Comparison of ENCODE assay signal across 8 mouse cellular contexts in the genomic region with DNA sequence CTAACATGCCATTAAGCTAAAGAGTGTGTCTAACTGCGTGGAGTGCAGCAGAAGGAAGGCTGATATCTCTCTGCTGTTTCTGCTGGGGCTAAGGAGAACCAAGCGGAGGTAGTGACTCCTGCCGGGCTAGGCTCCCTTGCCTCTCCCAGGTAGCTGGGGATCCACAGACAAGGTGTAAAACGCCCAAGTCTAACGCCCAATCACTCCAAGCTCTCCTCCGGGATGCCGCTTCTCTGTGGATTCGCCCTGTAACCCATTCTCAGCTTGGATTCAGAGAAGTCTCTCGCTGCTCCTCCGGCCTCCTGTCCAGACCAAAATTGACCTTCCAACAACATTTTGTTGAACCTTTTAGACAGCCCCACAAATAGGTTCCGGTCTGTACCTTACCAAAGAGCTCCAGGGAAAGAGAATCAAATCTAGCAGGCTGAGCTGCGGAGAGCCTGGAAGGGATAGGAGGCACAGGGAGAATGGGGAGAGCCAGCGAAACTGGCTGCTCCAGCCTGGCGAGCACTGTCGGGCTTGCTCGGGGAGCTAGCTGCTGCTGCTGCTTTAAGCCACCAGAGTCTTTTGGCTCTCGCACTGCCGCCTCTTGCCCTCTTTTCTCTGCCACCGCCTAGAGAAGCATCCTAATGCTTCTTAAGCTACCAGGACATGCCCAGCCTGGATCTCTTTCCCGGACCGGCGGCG. TPM values are rescaled to one million over a fixed set of nuclear protein-coding genes. Genes with fewer than 3 reads are reported as not detected.
DNase-seq lines count a peak whose midpoint lies in the region; ATAC-seq and TF ChIP-seq lines count a peak whose summit lies in the region.

No protein-coding gene starts in this region.

- POLR2A ChIA-PET in Patski (lab: Charles Lee) = no interaction called here

- no peak for DNase-seq in kidney, postnatal 10 days
- DNase-seq in Patski (ENCODE audit: low read depth, low spot score) = no peak
- peak; percentile 46 for DNase-seq in forebrain, embryonic 10.5 days (ENCODE audit: extremely low spot score, low spot score)
- DNase-seq in hindbrain, postnatal 0 days (ENCODE audit: low spot score) = peak; percentile 68
- DNase-seq in liver, postnatal 0 days = no peak
- peak; percentile 35 for DNase-seq in stomach, postnatal 0 days (ENCODE audit: low spot score)
- no peak for DNase-seq in testis, postnatal 14 days (ENCODE audit: low spot score)

- ATAC-seq in kidney, embryonic 14.5 days (ENCODE audit: low FRiP score, low TSS enrichment) = peak; percentile 53
- ATAC-seq in Patski = peak; percentile 49
- ATAC-seq in hindbrain, postnatal 0 days = no peak
- 0 out of 2 replicates have a peak, but pooled peaks have one; percentile 27 for ATAC-seq in liver, postnatal 0 days
- ATAC-seq in stomach, postnatal 0 days (ENCODE audit: low FRiP score, low TSS enrichment) = 0 out of 2 replicates have a peak, but pooled peaks have one; percentile 10

- no peak for TF ChIP-seq CTCF in Patski (IDR thresholded peaks at IDR 0.05)
- TF ChIP-seq CTCF in hindbrain, postnatal 0 days (IDR thresholded peaks at IDR 0.05; ENCODE audit: low read depth) = no peak
- no peak for TF ChIP-seq CTCF in liver, postnatal 0 days (IDR thresholded peaks at IDR 0.05; ENCODE audit: low read depth)
- no peak for TF ChIP-seq CTCF in stomach, postnatal 0 days (IDR thresholded peaks at IDR 0.05; ENCODE audit: low read depth)

- peak overlapping the region; percentile 99 for H3K4me2 ChIP-seq in kidney, embryonic 14.5 days (replicated peaks; ENCODE audit: low read depth, low read length)
- H3K4me2 ChIP-seq in hindbrain, postnatal 0 days (ENCODE audit: low read depth, low read length) = peak overlapping the region; percentile 86
- peak overlapping the region; percentile 68 for H3K4me2 ChIP-seq in liver, postnatal 0 days (ENCODE audit: low read depth, low read length)
- H3K4me2 ChIP-seq in stomach, postnatal 0 days (replicated peaks; ENCODE audit: low read depth) = peak overlapping the region; percentile 98

- 1% methylated on average over 21 of the region's 23 CpGs for WGBS in kidney, embryonic 14.5 days
- WGBS in forebrain, embryonic 10.5 days = 1% methylated on average over 23 of the region's 23 CpGs
- WGBS in hindbrain, postnatal 0 days = under 1% methylated on average over 23 of the region's 23 CpGs
- WGBS in liver, postnatal 0 days (ENCODE audit: insufficient replicate concordance) = 3% methylated on average over 22 of the region's 23 CpGs
- WGBS in stomach, postnatal 0 days = 4% methylated on average over 23 of the region's 23 CpGs

- H3K36me3 ChIP-seq in kidney, embryonic 14.5 days (ENCODE audit: control insufficient read depth, insufficient read depth, low read length) = no peaks in the 10 kb centered on the region
- no peaks in the 10 kb centered on the region for H3K36me3 ChIP-seq in forebrain, embryonic 10.5 days (replicated peaks)
- no peaks in the 10 kb centered on the region for H3K36me3 ChIP-seq in hindbrain, postnatal 0 days (ENCODE audit: insufficient read depth, low read length)
- H3K36me3 ChIP-seq in liver, postnatal 0 days (replicated peaks; ENCODE audit: insufficient read depth, low read length) = no peaks in the 10 kb centered on the region
- no peaks in the 10 kb centered on the region for H3K36me3 ChIP-seq in stomach, postnatal 0 days (ENCODE audit: control insufficient read depth, insufficient read depth, low read length)

- 0 out of 2 replicates have a peak, but pooled peaks cover 4% of the 10 kb centered on the region for H3K4me1 ChIP-seq in kidney, embryonic 14.5 days (ENCODE audit: control insufficient read depth, insufficient read depth, low read length)
- peaks cover 35% of the 10 kb centered on the region for H3K4me1 ChIP-seq in forebrain, embryonic 10.5 days
- no peaks in the 10 kb centered on the region for H3K4me1 ChIP-seq in hindbrain, postnatal 0 days (ENCODE audit: insufficient read depth, low read length)
- H3K4me1 ChIP-seq in liver, postnatal 0 days (ENCODE audit: insufficient read depth) = peaks cover 10% of the 10 kb centered on the region; the same call in 1 of the 2 replicates
- no peaks in the 10 kb centered on the region for H3K4me1 ChIP-seq in stomach, postnatal 0 days (replicated peaks; ENCODE audit: control insufficient read depth, insufficient read depth)

- H3K9ac ChIP-seq in kidney, embryonic 14.5 days (ENCODE audit: low read depth, low read length) = peak overlapping the region; percentile 45; the same call in 1 of the 2 replicates
- peak overlapping the region; percentile 63 for H3K9ac ChIP-seq in hindbrain, postnatal 0 days (replicated peaks; ENCODE audit: low read length)
- H3K9ac ChIP-seq in liver, postnatal 0 days (replicated peaks) = no peak overlapping the region
- H3K9ac ChIP-seq in stomach, postnatal 0 days (ENCODE audit: low read length) = peak overlapping the region; percentile 43

- in situ Hi-C loops in Patski (cut with MboI; ENCODE audit: low pct_unique_long_range_greater_than_20kb) = no loop called here

- H3K27ac ChIP-seq in kidney, embryonic 14.5 days (ENCODE audit: low read depth, low read length) = no peak overlapping the region
- H3K27ac ChIP-seq in forebrain, embryonic 10.5 days = peak overlapping the region; percentile 80
- peak overlapping the region; percentile 91 for H3K27ac ChIP-seq in hindbrain, postnatal 0 days
- no peak overlapping the region for H3K27ac ChIP-seq in liver, postnatal 0 days (ENCODE audit: low read depth)
- H3K27ac ChIP-seq in stomach, postnatal 0 days (replicated peaks) = no peak overlapping the region

- CTCF ChIA-PET in Patski (lab: Charles Lee) = interaction anchor here (0.7 to 0.9 kb wide), 2 partner anchors 14 to 19 kb away, joined by 3 read pairs; no protein-coding TSS in a partner anchor

- H3K9me3 ChIP-seq in kidney, embryonic 14.5 days (ENCODE audit: control insufficient read depth, low read length) = no peaks in the 10 kb centered on the region
- H3K9me3 ChIP-seq in forebrain, embryonic 10.5 days = no peaks in the 10 kb centered on the region
- H3K9me3 ChIP-seq in hindbrain, postnatal 0 days (ENCODE audit: low read length) = no peaks in the 10 kb centered on the region
- no peaks in the 10 kb centered on the region for H3K9me3 ChIP-seq in liver, postnatal 0 days (ENCODE audit: low read length)
- H3K9me3 ChIP-seq in stomach, postnatal 0 days (ENCODE audit: control insufficient read depth, low read length) = no peaks in the 10 kb centered on the region

- no peak for TF ChIP-seq EP300 in liver, postnatal 0 days (IDR thresholded peaks at IDR 0.05; ENCODE audit: low read depth)
- TF ChIP-seq EP300 in stomach, postnatal 0 days (optimal IDR thresholded peaks at IDR 0.05) = no peak

- H3K27me3 ChIP-seq in kidney, embryonic 14.5 days (ENCODE audit: control insufficient read depth, insufficient read depth, low read length) = peaks cover 43% of the 10 kb centered on the region
- peaks cover 85% of the 10 kb centered on the region for H3K27me3 ChIP-seq in Patski
- H3K27me3 ChIP-seq in forebrain, embryonic 10.5 days (ENCODE audit: poor library complexity, severe bottlenecking) = peaks cover 79% of the 10 kb centered on the region
- no peaks in the 10 kb centered on the region for H3K27me3 ChIP-seq in hindbrain, postnatal 0 days (ENCODE audit: insufficient read depth, low read length)
- H3K27me3 ChIP-seq in liver, postnatal 0 days (ENCODE audit: insufficient read depth, low read length) = peaks cover 34% of the 10 kb centered on the region
- H3K27me3 ChIP-seq in stomach, postnatal 0 days (ENCODE audit: control insufficient read depth, insufficient read depth, low read length) = peaks cover 6% of the 10 kb centered on the region; the same call in 1 of the 2 replicates

- peak overlapping the region; percentile 61 for H3K4me3 ChIP-seq in kidney, embryonic 14.5 days (ENCODE audit: low read length)
- peak overlapping the region; percentile 74 for H3K4me3 ChIP-seq in forebrain, embryonic 10.5 days
- H3K4me3 ChIP-seq in hindbrain, postnatal 0 days (ENCODE audit: low read length) = peak overlapping the region; percentile 81
- H3K4me3 ChIP-seq in liver, postnatal 0 days (ENCODE audit: low read depth, low read length) = peak overlapping the region; percentile 46
- H3K4me3 ChIP-seq in stomach, postnatal 0 days (ENCODE audit: low read depth, low read length) = peak overlapping the region; percentile 50

RNA-seq across cellular contexts. Expression of a gene that starts 26.1 kb away (rescaled TPM):
- 2.6 and 3.2 TPM in 2 replicates for polyA plus RNA-seq in kidney, embryonic 14.5 days (2014; fragmentation: Nextera tagmentation; extraction: Ambion mirVana)
- 0.12 TPM for polyA plus RNA-seq in Patski (2021)
- 2.2 and 3.4 TPM in 2 replicates for polyA plus RNA-seq in forebrain, embryonic 10.5 days (2016; fragmentation: Nextera tagmentation; extraction: Ambion mirVana)
- 34.6 and 37.8 TPM in 2 replicates for total RNA-seq in hindbrain, postnatal 0 days (2014; rRNA removed)
- polyA plus RNA-seq in hindbrain, postnatal 0 days (2015; fragmentation: Nextera tagmentation; extraction: Ambion mirVana) = 62.1 and 63.6 TPM in 2 replicates
- polyA plus RNA-seq in liver, postnatal 0 days (2015; fragmentation: Nextera tagmentation; extraction: Ambion mirVana) = 0.50 and 0.59 TPM in 2 replicates
- 5.0 and 5.9 TPM in 2 replicates for polyA plus RNA-seq in stomach, postnatal 0 days (2015; fragmentation: Nextera tagmentation; extraction: Ambion mirVana)

Comparison
In these comparisons a context has a peak if more than half of its experiments do, and no peak if none do; other contexts are left out.
1. H3K27ac ChIP-seq: peak in forebrain, embryonic 10.5 days (single experiment) and hindbrain, postnatal 0 days (single experiment); none in kidney, embryonic 14.5 days (single experiment), liver, postnatal 0 days (single experiment) and stomach, postnatal 0 days (single experiment).
2. DNase-seq: peak in forebrain, embryonic 10.5 days (single experiment), hindbrain, postnatal 0 days (single experiment) and stomach, postnatal 0 days (single experiment); none in kidney, postnatal 10 days (single experiment), Patski (single experiment), liver, postnatal 0 days (single experiment) and testis, postnatal 14 days (single experiment).
3. Peak in every context shown above with its lines, with median percentiles within 50 percentile points of each other: H3K4me2 ChIP-seq and H3K4me3 ChIP-seq.